Mouse (Mus musculus) stomach, postnatal 0 days (tissue): ENCODE data around the gene Rbm17.

ENCODE experiments used
- CTCF ChIP-seq: IDR thresholded peaks from 2 replicates; pipeline ENCODE4 v1.5.1; 2016; ENCODE audit warnings: antibody characterized with exemption, low read depth, mild to moderate bottlenecking, moderate library complexity
- EP300 ChIP-seq: optimal IDR thresholded peaks from 2 replicates; pipeline ENCODE3; 2016; ENCODE audit warnings: antibody characterized with exemption

DNA sequence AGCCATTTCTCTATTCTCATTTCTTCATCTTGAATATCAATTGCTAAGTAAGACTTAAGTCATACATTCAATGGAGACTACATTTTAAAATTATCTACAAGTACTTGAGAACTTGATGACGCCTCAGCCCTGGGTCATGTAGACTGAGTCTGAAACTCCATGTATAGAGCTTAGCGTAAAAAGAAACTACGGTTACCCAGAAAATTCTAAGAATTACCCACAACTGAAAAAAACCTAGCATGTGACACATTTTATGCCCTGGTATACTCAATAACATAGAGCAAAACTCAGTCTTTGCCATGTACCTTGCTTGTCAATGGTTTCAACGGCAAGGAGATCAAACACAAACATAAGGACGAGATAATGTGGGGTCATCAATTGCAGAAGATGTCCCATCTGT is 21.9 kb upstream of the Rbm17 start, which contains the start of gene Gm17490:
- no peak for TF ChIP-seq EP300
- TF ChIP-seq CTCF, result no peak
